Mouse (Mus musculus): ENCODE measurements at regions not wholly inside any gene's neighbourhood (a gene's known extent, or its start where the extent isn't known, plus 50 kb on each side); places are given as distances from the start of the nearest gene placed in this dataset.

- H3K9ac ChIP-seq, result no peak overlapping the region
- ATAC-seq (ENCODE audit: low FRiP score) (no peak), DNase-seq (ENCODE audit: low spot score) (no peak)
- no peaks in the 10 kb centered on the region for H3K4me1 ChIP-seq (replicated peaks; ENCODE audit: control insufficient read depth, insufficient read depth, low read length)
- no peaks in the 10 kb centered on the region for H3K27me3 ChIP-seq (ENCODE audit: control insufficient read depth, insufficient read depth, low read length)
- no peaks in the 10 kb centered on the region for H3K36me3 ChIP-seq (replicated peaks; ENCODE audit: control insufficient read depth, insufficient read depth)
- no peak overlapping the region for H3K27ac ChIP-seq
- WGBS, result 88% methylated on average over 2 of the region's 2 CpGs
- H3K9me3 ChIP-seq (ENCODE audit: control insufficient read depth, low read length), result no peaks in the 10 kb centered on the region
- H3K4me2 ChIP-seq (replicated peaks), result no peak overlapping the region
- H3K4me3 ChIP-seq (replicated peaks; ENCODE audit: low read length), result no peak overlapping the region
These were observed 478.8 kb upstream of the Vstm2b start for GRCm38 (mm10) chr7:40419332-40419731.

- no peak overlapping the region for H3K4me2 ChIP-seq (replicated peaks)
- no peaks in the 10 kb centered on the region for H3K36me3 ChIP-seq (replicated peaks; ENCODE audit: control insufficient read depth, insufficient read depth)
- 73% methylated on average over 4 of the region's 4 CpGs for WGBS
- no peaks in the 10 kb centered on the region for H3K4me1 ChIP-seq (replicated peaks; ENCODE audit: control insufficient read depth, insufficient read depth, low read length)
- no peak overlapping the region for H3K4me3 ChIP-seq (replicated peaks; ENCODE audit: low read length)
- H3K27me3 ChIP-seq (ENCODE audit: control insufficient read depth, insufficient read depth, low read length), result no peaks in the 10 kb centered on the region
- ATAC-seq (ENCODE audit: low FRiP score) (no peak), DNase-seq (ENCODE audit: low spot score) (no peak)
- H3K9ac ChIP-seq, result no peak overlapping the region
- no peak overlapping the region for H3K27ac ChIP-seq
- H3K9me3 ChIP-seq (ENCODE audit: control insufficient read depth, low read length), result no peaks in the 10 kb centered on the region
These were observed 476.0 kb upstream of the Vstm2b start for GRCm38 (mm10) chr7:40422125-40422524.

DNA sequence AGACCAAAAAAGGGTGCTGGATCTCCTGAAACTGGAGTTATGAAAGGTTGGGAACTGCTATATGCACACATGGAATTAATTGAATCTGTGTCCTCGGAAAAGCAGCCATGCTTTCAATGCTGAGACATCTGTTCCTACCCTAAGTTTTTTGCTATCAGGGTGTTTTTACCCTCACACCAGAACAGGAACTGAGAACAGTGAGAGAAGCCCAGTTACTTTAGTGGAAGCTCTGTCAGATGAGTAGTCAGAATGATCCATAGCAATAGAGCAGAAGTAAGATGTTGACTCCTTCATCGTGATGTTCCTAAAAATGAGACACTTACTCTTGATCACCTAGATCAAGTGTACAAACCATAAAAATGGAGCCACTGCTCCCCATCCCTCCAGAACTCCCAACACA, 468.7 kb upstream of the Vstm2b start:
- Histone ChIP-seq H3K9me3 (ENCODE audit: control insufficient read depth, low read length) (peaks cover 3% of the 10 kb centered on the region; the same call in 1 of the 2 replicates), H3K4me2 (replicated peaks) (no peak overlapping the region), H3K9ac (no peak overlapping the region), H3K36me3 (replicated peaks; ENCODE audit: control insufficient read depth, insufficient read depth) (no peaks in the 10 kb centered on the region), H3K4me1 (replicated peaks; ENCODE audit: control insufficient read depth, insufficient read depth, low read length) (no peaks in the 10 kb centered on the region), H3K4me3 (replicated peaks; ENCODE audit: low read length) (no peak overlapping the region), H3K27me3 (ENCODE audit: control insufficient read depth, insufficient read depth, low read length) (no peaks in the 10 kb centered on the region), H3K27ac (no peak overlapping the region)
- DNase-seq (ENCODE audit: low spot score), result no peak
- ATAC-seq (ENCODE audit: low FRiP score), result no peak
- 93% methylated on average over 2 of the region's 2 CpGs for WGBS

- no peaks in the 10 kb centered on the region for H3K27me3 ChIP-seq (ENCODE audit: control insufficient read depth, insufficient read depth, low read length)
- H3K9ac ChIP-seq, result no peak overlapping the region
- H3K4me3 ChIP-seq (replicated peaks; ENCODE audit: low read length), result no peak overlapping the region
- no peaks in the 10 kb centered on the region for H3K36me3 ChIP-seq (replicated peaks; ENCODE audit: control insufficient read depth, insufficient read depth)
- ATAC-seq (ENCODE audit: low FRiP score) (no peak), DNase-seq (ENCODE audit: low spot score) (no peak)
- H3K27ac ChIP-seq, result no peak overlapping the region
- H3K9me3 ChIP-seq (ENCODE audit: control insufficient read depth, low read length), result peaks cover 3% of the 10 kb centered on the region; the same call in 1 of the 2 replicates
- H3K4me2 ChIP-seq (replicated peaks), result no peak overlapping the region
- no peaks in the 10 kb centered on the region for H3K4me1 ChIP-seq (replicated peaks; ENCODE audit: control insufficient read depth, insufficient read depth, low read length)
- WGBS, result 74% methylated on average over 2 of the region's 2 CpGs
These were observed 464.2 kb upstream of the Vstm2b start for GRCm38 (mm10) chr7:40433906-40434305.

- no peaks in the 10 kb centered on the region for H3K4me1 ChIP-seq (replicated peaks; ENCODE audit: control insufficient read depth, insufficient read depth, low read length)
- 39% methylated on average over 1 of the region's 1 CpGs for WGBS
- H3K36me3 ChIP-seq (replicated peaks; ENCODE audit: control insufficient read depth, insufficient read depth), result no peaks in the 10 kb centered on the region
- H3K9me3 ChIP-seq (ENCODE audit: control insufficient read depth, low read length), result 0 out of 2 replicates have a peak, but pooled peaks cover 5% of the 10 kb centered on the region
- DNase-seq (ENCODE audit: low spot score) (no peak), ATAC-seq (ENCODE audit: low FRiP score) (no peak)
- no peak overlapping the region for H3K4me2 ChIP-seq (replicated peaks)
- no peak overlapping the region for H3K27ac ChIP-seq
- no peak overlapping the region for H3K9ac ChIP-seq
- no peaks in the 10 kb centered on the region for H3K27me3 ChIP-seq (ENCODE audit: control insufficient read depth, insufficient read depth, low read length)
- no peak overlapping the region for H3K4me3 ChIP-seq (replicated peaks; ENCODE audit: low read length)
These were observed 457.0 kb upstream of the Vstm2b start for GRCm38 (mm10) chr7:40441128-40441527.

DNA sequence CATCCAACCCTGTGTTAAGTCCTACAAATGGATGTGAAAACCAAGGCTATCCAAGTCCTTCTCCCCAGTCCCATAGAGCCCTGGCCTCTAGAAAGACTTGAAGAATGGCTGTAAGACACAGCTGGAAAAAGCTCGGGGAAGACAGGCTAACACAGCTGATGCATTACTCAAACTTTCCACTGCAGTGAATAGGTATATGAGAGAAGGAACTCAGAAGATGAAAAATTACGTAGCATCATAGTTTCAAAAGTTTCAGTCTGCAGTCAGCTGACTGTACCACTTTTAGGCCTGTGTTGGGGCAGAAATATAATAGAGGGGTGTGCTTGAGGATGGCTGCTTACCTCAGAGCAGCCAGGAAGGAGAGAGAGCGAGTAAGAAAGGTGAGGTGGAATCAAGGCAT, 456.3 kb upstream of the Vstm2b start:
- H3K4me3 ChIP-seq (replicated peaks; ENCODE audit: low read length), result no peak overlapping the region
- no peak overlapping the region for H3K27ac ChIP-seq
- 88% methylated on average over 3 of the region's 3 CpGs for WGBS
- H3K9ac ChIP-seq, result no peak overlapping the region
- ATAC-seq (ENCODE audit: low FRiP score), result no peak
- H3K27me3 ChIP-seq (ENCODE audit: control insufficient read depth, insufficient read depth, low read length), result no peaks in the 10 kb centered on the region
- no peaks in the 10 kb centered on the region for H3K4me1 ChIP-seq (replicated peaks; ENCODE audit: control insufficient read depth, insufficient read depth, low read length)
- DNase-seq (ENCODE audit: low spot score), result no peak
- no peaks in the 10 kb centered on the region for H3K36me3 ChIP-seq (replicated peaks; ENCODE audit: control insufficient read depth, insufficient read depth)
- no peak overlapping the region for H3K4me2 ChIP-seq (replicated peaks)
- H3K9me3 ChIP-seq (ENCODE audit: control insufficient read depth, low read length), result 0 out of 2 replicates have a peak, but pooled peaks cover 5% of the 10 kb centered on the region

- 71% methylated on average over 5 of the region's 5 CpGs for WGBS
- Histone ChIP-seq H3K27me3 (ENCODE audit: control insufficient read depth, insufficient read depth, low read length) (no peaks in the 10 kb centered on the region), H3K4me1 (replicated peaks; ENCODE audit: control insufficient read depth, insufficient read depth, low read length) (no peaks in the 10 kb centered on the region), H3K9me3 (ENCODE audit: control insufficient read depth, low read length) (no peaks in the 10 kb centered on the region), H3K4me3 (replicated peaks; ENCODE audit: low read length) (no peak overlapping the region), H3K9ac (no peak overlapping the region), H3K36me3 (replicated peaks; ENCODE audit: control insufficient read depth, insufficient read depth) (no peaks in the 10 kb centered on the region), H3K27ac (peak overlapping the region; percentile 35; the same call in 1 of the 2 replicates), H3K4me2 (replicated peaks) (no peak overlapping the region)
- ATAC-seq (ENCODE audit: low FRiP score) (peak; percentile 74; the same call in 1 of the 2 replicates), DNase-seq (ENCODE audit: low spot score) (no peak)
These were observed 431.7 kb upstream of the Vstm2b start for GRCm38 (mm10) chr7:40466382-40466781.

DNA sequence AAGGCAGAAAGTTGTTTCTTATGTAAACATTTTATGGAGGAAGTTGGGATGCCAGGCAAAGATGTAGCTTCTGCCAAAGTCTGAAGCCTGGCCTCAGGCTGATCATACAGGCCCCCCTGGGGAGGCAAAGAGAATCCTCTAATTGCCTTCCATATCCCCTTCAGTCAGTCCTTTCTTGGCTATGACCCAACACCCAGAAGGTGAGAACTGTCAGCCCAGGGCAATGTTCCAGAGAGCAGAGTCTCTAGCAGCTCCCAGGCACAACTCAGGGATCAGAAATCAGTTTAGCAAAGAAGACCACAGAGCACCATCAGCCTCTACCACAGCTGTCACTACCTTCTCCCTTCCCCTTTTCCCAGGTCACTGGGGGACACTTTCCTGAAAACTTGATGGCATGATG, 410.9 kb upstream of the Vstm2b start:
- no peaks in the 10 kb centered on the region for H3K4me1 ChIP-seq (replicated peaks; ENCODE audit: control insufficient read depth, insufficient read depth, low read length)
- DNase-seq (ENCODE audit: low spot score), result no peak
- H3K27me3 ChIP-seq (ENCODE audit: control insufficient read depth, insufficient read depth, low read length), result no peaks in the 10 kb centered on the region
- H3K36me3 ChIP-seq (replicated peaks; ENCODE audit: control insufficient read depth, insufficient read depth), result no peaks in the 10 kb centered on the region
- H3K4me2 ChIP-seq (replicated peaks), result no peak overlapping the region
- no peaks in the 10 kb centered on the region for H3K9me3 ChIP-seq (ENCODE audit: control insufficient read depth, low read length)
- no peak overlapping the region for H3K9ac ChIP-seq
- H3K4me3 ChIP-seq (replicated peaks; ENCODE audit: low read length), result no peak overlapping the region
- H3K27ac ChIP-seq, result no peak overlapping the region
- no peak for ATAC-seq (ENCODE audit: low FRiP score)

DNA sequence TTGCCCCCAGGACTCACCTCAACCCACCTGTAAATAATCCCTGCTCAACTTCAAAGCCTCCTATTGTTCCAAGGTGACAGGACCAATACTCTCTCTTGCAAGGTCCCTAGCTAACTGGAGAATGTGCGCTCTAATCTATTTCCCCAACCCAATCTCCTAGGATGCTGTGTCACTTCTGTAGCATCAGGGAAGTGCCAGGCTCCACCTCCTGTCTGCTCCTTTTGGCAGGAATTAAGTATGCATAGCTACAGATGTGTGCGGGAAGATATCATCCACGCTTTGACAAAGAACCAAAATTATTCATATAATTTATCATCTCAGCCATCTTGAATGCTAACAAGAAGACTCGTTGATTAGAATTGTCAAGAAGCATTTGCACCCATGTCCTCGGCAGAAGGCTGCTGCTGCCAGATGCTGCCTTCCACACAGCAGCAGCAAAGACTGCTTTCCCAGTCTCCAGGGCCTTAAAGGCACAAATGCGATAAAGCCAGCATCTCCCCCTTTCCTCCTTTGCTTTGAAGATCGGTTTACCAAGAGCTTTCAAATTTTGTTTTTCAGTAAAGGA, 375.3 kb upstream of the Vstm2b start:
- no peak overlapping the region for H3K4me2 ChIP-seq (replicated peaks)
- no peak overlapping the region for H3K27ac ChIP-seq
- WGBS, result 67% methylated on average over 7 of the region's 7 CpGs
- no peak overlapping the region for H3K9ac ChIP-seq
- no peaks in the 10 kb centered on the region for H3K9me3 ChIP-seq (ENCODE audit: control insufficient read depth, low read length)
- H3K4me1 ChIP-seq (replicated peaks; ENCODE audit: control insufficient read depth, insufficient read depth, low read length), result no peaks in the 10 kb centered on the region
- no peak for ATAC-seq (ENCODE audit: low FRiP score)
- DNase-seq (ENCODE audit: low spot score), result no peak
- no peak overlapping the region for H3K4me3 ChIP-seq (replicated peaks; ENCODE audit: low read length)
- H3K36me3 ChIP-seq (replicated peaks; ENCODE audit: control insufficient read depth, insufficient read depth), result no peaks in the 10 kb centered on the region
- H3K27me3 ChIP-seq (ENCODE audit: control insufficient read depth, insufficient read depth, low read length), result no peaks in the 10 kb centered on the region

GRCm38 (mm10) chr7:40536601-40537000, 361.5 kb upstream of the Vstm2b start:
- Histone ChIP-seq H3K27me3 (ENCODE audit: control insufficient read depth, insufficient read depth, low read length) (no peaks in the 10 kb centered on the region), H3K9me3 (ENCODE audit: control insufficient read depth, low read length) (no peaks in the 10 kb centered on the region), H3K27ac (no peak overlapping the region), H3K4me3 (replicated peaks; ENCODE audit: low read length) (no peak overlapping the region), H3K4me1 (replicated peaks; ENCODE audit: control insufficient read depth, insufficient read depth, low read length) (no peaks in the 10 kb centered on the region), H3K4me2 (replicated peaks) (no peak overlapping the region), H3K9ac (no peak overlapping the region), H3K36me3 (replicated peaks; ENCODE audit: control insufficient read depth, insufficient read depth) (no peaks in the 10 kb centered on the region)
- no peak for ATAC-seq (ENCODE audit: low FRiP score)
- 75% methylated on average over 3 of the region's 3 CpGs for WGBS
- no peak for DNase-seq (ENCODE audit: low spot score)
